Mouse (Mus musculus) lung, embryonic 15.5 days (tissue): Measurements from ENCODE around the gene Kcnj1. TPM values are rescaled to one million over a fixed set of nuclear protein-coding genes. Genes with fewer than 3 reads are reported as not detected.

Experiments
- ATAC-seq: fragments of 200-750 bp; cut with Nextera tagmentation; 2 replicates; pipeline ENCODE4 v1.8.0; 2017; ENCODE audit warnings: moderate number of reproducible peaks, borderline replicate concordance; ENCODE audit not compliant: low FRiP score, low TSS enrichment; ENCODE audit errors: extremely low read depth
- H3K27ac ChIP-seq: fragments of 300-500 bp; sonication (generic); 2 replicates; pipeline ENCODE4 v1.5.1; 2015; ENCODE audit warnings: moderate library complexity, mild to moderate bottlenecking, inconsistent platforms
- H3K27me3 ChIP-seq: fragments of 300-500 bp; sonication (generic); 2 replicates; pipeline ENCODE4 v1.6.1; 2015; ENCODE audit warnings: inconsistent platforms
- H3K36me3 ChIP-seq: fragments of 300-500 bp; sonication (generic); 2 replicates; pipeline ENCODE4 v1.6.1; 2015; ENCODE audit warnings: inconsistent platforms
- H3K4me1 ChIP-seq: fragments of 300-500 bp; sonication (generic); 2 replicates; pipeline ENCODE4 v1.6.1; 2015; ENCODE audit warnings: inconsistent platforms
- H3K4me2 ChIP-seq: fragments of 300-500 bp; sonication (generic); 2 replicates; pipeline ENCODE4 v1.6.1; 2015; ENCODE audit warnings: inconsistent platforms, mild to moderate bottlenecking, moderate library complexity
- H3K4me3 ChIP-seq: fragments of 300-500 bp; sonication (generic); 2 replicates; pipeline ENCODE4 v1.5.1; 2015; ENCODE audit warnings: mild to moderate bottlenecking, inconsistent platforms
- H3K9ac ChIP-seq: fragments of 300-500 bp; sonication (generic); 2 replicates; pipeline ENCODE4 v1.6.1; 2015; ENCODE audit warnings: inconsistent platforms
- H3K9me3 ChIP-seq: fragments of 300-500 bp; sonication (generic); 2 replicates; pipeline ENCODE4 v1.6.1; 2016; ENCODE audit warnings: inconsistent platforms
- WGBS: fragments of 180-500 bp; shearing (Covaris S2); methylation state at CpG from one replicate; pipeline ENCODE4 v1.1.7; 2015; 5-methylcytosine and 5-hydroxymethylcytosine counted together
- polyA plus RNA-seq: library from polyadenylated mRNA; unstranded; fragments of >200 nt; fragmentation: Nextera tagmentation; extraction: Ambion mirVana; gene quantifications from 2 replicates; pipeline ENCODE4 v1.2.1, GENCODE M21; 2015

Kcnj1 gene
- polyA plus RNA-seq, 1 experiment from 2014 or later = not detected

- Histone ChIP-seq H3K36me3 (no peaks in the 10 kb centered on the region), H3K27me3 (no peaks in the 10 kb centered on the region), H3K9ac (no peak overlapping the region), H3K4me3 (no peak overlapping the region), H3K4me1 (peaks cover 23% of the 10 kb centered on the region), H3K4me2 (no peak overlapping the region; the same call in 1 of the 2 replicates), H3K9me3 (no peaks in the 10 kb centered on the region), H3K27ac (peak overlapping the region; percentile 82)
- 23% methylated on average over 5 of the region's 5 CpGs for WGBS
- ATAC-seq = peak; percentile 88
Measured at GRCm38 (mm10) chr9:32400662-32401161, 28.4 kb downstream of the Kcnj1 start.

GRCm38 (mm10) chr9:32405191-32405925, 33.1 kb downstream of the Kcnj1 start:
- Histone ChIP-seq H3K4me2 (no peak overlapping the region), H3K27ac (no peak overlapping the region), H3K4me3 (no peak overlapping the region), H3K9ac (no peak overlapping the region), H3K4me1 (peaks cover 31% of the 10 kb centered on the region), H3K36me3 (no peaks in the 10 kb centered on the region), H3K27me3 (peaks cover 8% of the 10 kb centered on the region; the same call in 1 of the 2 replicates), H3K9me3 (no peaks in the 10 kb centered on the region)
- 40% methylated on average over 11 of the region's 11 CpGs for WGBS
- no peak for ATAC-seq

- peak overlapping the region; percentile 97 for H3K4me2 ChIP-seq
- peak overlapping the region; percentile 67; the same call in 1 of the 2 replicates for H3K9ac ChIP-seq
- H3K36me3 ChIP-seq = no peaks in the 10 kb centered on the region
- no peaks in the 10 kb centered on the region for H3K9me3 ChIP-seq
- ATAC-seq = no peak
- H3K4me1 ChIP-seq = peaks cover 19% of the 10 kb centered on the region
- H3K4me3 ChIP-seq = peak overlapping the region; percentile 47
- no peak overlapping the region for H3K27ac ChIP-seq
- H3K27me3 ChIP-seq = peaks cover 8% of the 10 kb centered on the region; the same call in 1 of the 2 replicates
- WGBS = 19% methylated on average over 8 of the region's 8 CpGs
Measured at GRCm38 (mm10) chr9:32408730-32409059, 36.4 kb downstream of the Kcnj1 start.

- no peaks in the 10 kb centered on the region for H3K36me3 ChIP-seq
- H3K4me1 ChIP-seq = peaks cover 19% of the 10 kb centered on the region
- peak overlapping the region; percentile 97 for H3K4me2 ChIP-seq
- peaks cover 8% of the 10 kb centered on the region; the same call in 1 of the 2 replicates for H3K27me3 ChIP-seq
- WGBS = 2% methylated on average over 47 of the region's 47 CpGs
- no peak overlapping the region for H3K27ac ChIP-seq
- H3K9ac ChIP-seq = peak overlapping the region; percentile 67
- H3K9me3 ChIP-seq = no peaks in the 10 kb centered on the region
- peak; percentile 44; the same call in 1 of the 2 replicates for ATAC-seq
- peak overlapping the region; percentile 47 for H3K4me3 ChIP-seq
Measured at GRCm38 (mm10) chr9:32409060-32409961, 37.0 kb downstream of the Kcnj1 start.

GRCm38 (mm10) chr9:32410671-32411070, 38.4 kb downstream of the Kcnj1 start:
- Histone ChIP-seq H3K4me1 (peaks cover 14% of the 10 kb centered on the region), H3K9me3 (no peaks in the 10 kb centered on the region), H3K9ac (no peak overlapping the region), H3K27ac (no peak overlapping the region), H3K4me2 (no peak overlapping the region), H3K4me3 (no peak overlapping the region), H3K36me3 (no peaks in the 10 kb centered on the region), H3K27me3 (peaks cover 8% of the 10 kb centered on the region; the same call in 1 of the 2 replicates)
- no peak for ATAC-seq
- 96% methylated on average over 5 of the region's 5 CpGs for WGBS

GRCm38 (mm10) chr9:32411507-32411906, 39.2 kb downstream of the Kcnj1 start:
- no peak for ATAC-seq
- Histone ChIP-seq H3K9ac (no peak overlapping the region), H3K27ac (no peak overlapping the region), H3K4me3 (no peak overlapping the region), H3K4me2 (no peak overlapping the region), H3K36me3 (no peaks in the 10 kb centered on the region), H3K27me3 (peaks cover 8% of the 10 kb centered on the region; the same call in 1 of the 2 replicates), H3K9me3 (no peaks in the 10 kb centered on the region), H3K4me1 (peaks cover 13% of the 10 kb centered on the region)
- WGBS = 89% methylated on average over 5 of the region's 5 CpGs

- 44% methylated on average over 10 of the region's 10 CpGs for WGBS
- Histone ChIP-seq H3K4me1 (peaks cover 13% of the 10 kb centered on the region), H3K27ac (no peak overlapping the region), H3K4me2 (no peak overlapping the region), H3K9ac (no peak overlapping the region), H3K9me3 (no peaks in the 10 kb centered on the region), H3K27me3 (peaks cover 6% of the 10 kb centered on the region; the same call in 1 of the 2 replicates), H3K4me3 (no peak overlapping the region), H3K36me3 (no peaks in the 10 kb centered on the region)
- no peak for ATAC-seq
Measured at GRCm38 (mm10) chr9:32412836-32413580, 40.7 kb downstream of the Kcnj1 start.

- Histone ChIP-seq H3K27me3 (no peaks in the 10 kb centered on the region; the same call in 1 of the 2 replicates), H3K9ac (no peak overlapping the region), H3K9me3 (no peaks in the 10 kb centered on the region), H3K4me2 (no peak overlapping the region), H3K27ac (no peak overlapping the region), H3K36me3 (no peaks in the 10 kb centered on the region), H3K4me1 (no peaks in the 10 kb centered on the region; the same call in 1 of the 2 replicates), H3K4me3 (no peak overlapping the region)
- ATAC-seq = no peak
- 67% methylated on average over 1 of the region's 1 CpGs for WGBS
Measured at GRCm38 (mm10) chr9:32414956-32415355, 42.7 kb downstream of the Kcnj1 start.

- ATAC-seq = no peak
- no peak overlapping the region for H3K27ac ChIP-seq
- H3K4me3 ChIP-seq = no peak overlapping the region
- no peak overlapping the region for H3K4me2 ChIP-seq
- no peaks in the 10 kb centered on the region; the same call in 1 of the 2 replicates for H3K4me1 ChIP-seq
- H3K36me3 ChIP-seq = no peaks in the 10 kb centered on the region
- no peaks in the 10 kb centered on the region; the same call in 1 of the 2 replicates for H3K27me3 ChIP-seq
- no peaks in the 10 kb centered on the region for H3K9me3 ChIP-seq
- no peak overlapping the region for H3K9ac ChIP-seq
- WGBS = 97% methylated on average over 3 of the region's 3 CpGs
Measured at GRCm38 (mm10) chr9:32415952-32416351, 43.7 kb downstream of the Kcnj1 start.

- Histone ChIP-seq H3K4me2 (no peak overlapping the region), H3K27me3 (no peaks in the 10 kb centered on the region), H3K9ac (no peak overlapping the region), H3K27ac (no peak overlapping the region), H3K4me3 (no peak overlapping the region), H3K4me1 (no peaks in the 10 kb centered on the region; the same call in 1 of the 2 replicates), H3K9me3 (no peaks in the 10 kb centered on the region), H3K36me3 (no peaks in the 10 kb centered on the region)
- ATAC-seq = no peak
- WGBS = 40% methylated on average over 8 of the region's 8 CpGs
Measured at GRCm38 (mm10) chr9:32417466-32418116, 45.3 kb downstream of the Kcnj1 start.

GRCm38 (mm10) chr9:32420711-32421110, 48.4 kb downstream of the Kcnj1 start:
- H3K27ac ChIP-seq = no peak overlapping the region
- H3K9ac ChIP-seq = no peak overlapping the region
- no peak overlapping the region for H3K4me3 ChIP-seq
- no peaks in the 10 kb centered on the region for H3K9me3 ChIP-seq
- H3K27me3 ChIP-seq = no peaks in the 10 kb centered on the region
- H3K4me1 ChIP-seq = no peaks in the 10 kb centered on the region
- no peak for ATAC-seq
- no peak overlapping the region for H3K4me2 ChIP-seq
- peaks cover 10% of the 10 kb centered on the region; the same call in 1 of the 2 replicates for H3K36me3 ChIP-seq
